Mouse (Mus musculus): ENCODE data around the gene Ehd3. TPM values are rescaled to one million over a fixed set of nuclear protein-coding genes. Genes with fewer than 3 reads are reported as not detected.

The Ehd3 gene
- total RNA-seq (2021) = 10 to 100 TPM; 39.1 to 40.8 TPM

GRCm38 (mm10) chr17:73803521-73804184 lies at the start of gene Ehd3:
Gene Ehd3, plus strand, starts transcription at chr17:73804134.
- intact Hi-C loops (cut with DNase I) = no loop called here
- no peak for DNase-seq

- peak; percentile 9 for DNase-seq
- intact Hi-C loops (cut with DNase I) = no loop called here
These were observed 33.0 kb upstream of the Ehd3 start for GRCm38 (mm10) chr17:73770964-73771363.

GRCm38 (mm10) chr17:73786642-73787311 lies 17.2 kb upstream of the Ehd3 start:
- intact Hi-C loops (cut with DNase I) = no loop called here
- DNase-seq = no peak

- no peak for DNase-seq
- intact Hi-C loops (cut with DNase I) = no loop called here
These were observed 13.5 kb upstream of the Ehd3 start for GRCm38 (mm10) chr17:73790284-73791020.

GRCm38 (mm10) chr17:73796789-73797188 lies 7.1 kb upstream of the Ehd3 start:
- DNase-seq = no peak
- intact Hi-C loops (cut with DNase I) = no loop called here

GRCm38 (mm10) chr17:73797706-73798105 lies 6.2 kb upstream of the Ehd3 start:
- intact Hi-C loops (cut with DNase I) = no loop called here
- no peak for DNase-seq

GRCm38 (mm10) chr17:73804592-73805271 lies 798 bp downstream of the Ehd3 start:
- peak; percentile 93 for DNase-seq
- intact Hi-C loops (cut with DNase I) = no loop called here

- intact Hi-C loops (cut with DNase I) = no loop called here
- DNase-seq = no peak
These were observed 2.4 kb downstream of the Ehd3 start for GRCm38 (mm10) chr17:73806331-73806730.

GRCm38 (mm10) chr17:73807211-73807610 lies 3.3 kb downstream of the Ehd3 start:
- intact Hi-C loops (cut with DNase I) = no loop called here
- DNase-seq = no peak

- intact Hi-C loops (cut with DNase I) = no loop called here
- no peak for DNase-seq
These were observed 4.5 kb downstream of the Ehd3 start for GRCm38 (mm10) chr17:73808431-73808830.

GRCm38 (mm10) chr17:73810801-73811200 lies 6.9 kb downstream of the Ehd3 start:
- no peak for DNase-seq
- intact Hi-C loops (cut with DNase I) = no loop called here

- intact Hi-C loops (cut with DNase I) = no loop called here
- no peak for DNase-seq
These were observed 7.6 kb downstream of the Ehd3 start for GRCm38 (mm10) chr17:73811566-73811965.

GRCm38 (mm10) chr17:73813031-73813660 lies 9.2 kb downstream of the Ehd3 start:
- DNase-seq = no peak
- intact Hi-C loops (cut with DNase I) = no loop called here

- intact Hi-C loops (cut with DNase I) = no loop called here
- no peak for DNase-seq
These were observed 10.7 kb downstream of the Ehd3 start for GRCm38 (mm10) chr17:73814500-73815190.

GRCm38 (mm10) chr17:73817697-73818380 lies 13.9 kb downstream of the Ehd3 start:
- intact Hi-C loops (cut with DNase I) = no loop called here
- DNase-seq = no peak

- no peak for DNase-seq
- intact Hi-C loops (cut with DNase I) = no loop called here
These were observed 15.0 kb downstream of the Ehd3 start for GRCm38 (mm10) chr17:73818936-73819335.

GRCm38 (mm10) chr17:73820726-73821125 lies 16.8 kb downstream of the Ehd3 start:
- no peak for DNase-seq
- intact Hi-C loops (cut with DNase I) = no loop called here

GRCm38 (mm10) chr17:73822255-73822654 lies 18.3 kb downstream of the Ehd3 start:
- intact Hi-C loops (cut with DNase I) = no loop called here
- DNase-seq = no peak

Measured in left cerebral cortex, postnatal 4 days (tissue).